Comparison of ENCODE assay signal across 10 mouse cellular contexts in genomic region chr11:81972044-81972443, GRCm38 (mm10). TPM values are rescaled to one million over a fixed set of nuclear protein-coding genes. Genes with fewer than 3 reads are reported as not detected.
A peak's percentile ranks its signal among the peaks of the same experiment; 100 is the strongest.
DNase-seq lines count a peak whose midpoint lies in the region; ATAC-seq and TF ChIP-seq lines count a peak whose summit lies in the region.
"Had no signal": no experiment of that assay in that cellular context is flagged by ENCODE, and none has a peak within 500 bp of the region (broad histone marks: within the 10 kb centered on the region; RNA-seq: fewer than 3 reads in every experiment).

No protein-coding gene starts in this region.

- peak; percentile 38; the same call in 1 of the 2 replicates for TF ChIP-seq CTCF in intestine, postnatal 0 days (IDR thresholded peaks at IDR 0.05; ENCODE audit: low read depth)
- peak; percentile 59; the same call in 1 of the 2 replicates for TF ChIP-seq CTCF in testis, adult 2 months (IDR thresholded peaks at IDR 0.05; ENCODE audit: control insufficient read depth, insufficient read depth, insufficient replicate concordance, low read depth, low read length)
- TF ChIP-seq CTCF in bone marrow macrophage, adult 2 months (IDR thresholded peaks at IDR 0.05; ENCODE audit: low read depth, low read length) = peak; percentile 68

- H3K4me1 ChIP-seq in intestine, postnatal 0 days (replicated peaks; ENCODE audit: control insufficient read depth, insufficient read depth, low read length) = no peaks in the 10 kb centered on the region
- no peaks in the 10 kb centered on the region for H3K4me1 ChIP-seq in intestine, embryonic 16.5 days (ENCODE audit: control insufficient read depth, insufficient read depth, low read length)
- no peaks in the 10 kb centered on the region; the same call in 1 of the 2 replicates for H3K4me1 ChIP-seq in testis, adult 2 months (ENCODE audit: control insufficient read depth, insufficient read depth, low read length)
- H3K4me1 ChIP-seq in bone marrow macrophage, adult 2 months (ENCODE audit: control insufficient read depth, insufficient read depth, low read length) = peaks cover 20% of the 10 kb centered on the region
- peaks cover 30% of the 10 kb centered on the region for H3K4me1 ChIP-seq in hindbrain, embryonic 13.5 days (replicated peaks)

- H3K9me3 ChIP-seq in intestine, postnatal 0 days (ENCODE audit: control insufficient read depth) = no peaks in the 10 kb centered on the region
- no peaks in the 10 kb centered on the region for H3K9me3 ChIP-seq in intestine, embryonic 16.5 days (ENCODE audit: control insufficient read depth, low read length)
- H3K9me3 ChIP-seq in hindbrain, embryonic 13.5 days = no peaks in the 10 kb centered on the region
- H3K9me3 ChIP-seq: forebrain, embryonic 12.5 days; limb, embryonic 12.5 days had no signal

- no peak overlapping the region for H3K4me3 ChIP-seq in intestine, postnatal 0 days (ENCODE audit: low read depth, low read length)
- no peak overlapping the region for H3K4me3 ChIP-seq in intestine, embryonic 16.5 days (ENCODE audit: low read length)
- H3K4me3 ChIP-seq in testis, adult 2 months (ENCODE audit: control insufficient read depth, low read depth, low read length) = no peak overlapping the region
- H3K4me3 ChIP-seq in bone marrow macrophage, adult 2 months (ENCODE audit: insufficient read depth, low read length) = no peak overlapping the region
- H3K4me3 ChIP-seq in hindbrain, embryonic 13.5 days = no peak overlapping the region
- H3K4me3 ChIP-seq: forebrain, embryonic 12.5 days; limb, embryonic 12.5 days had no signal

- no peak overlapping the region for H3K4me2 ChIP-seq in intestine, postnatal 0 days (replicated peaks; ENCODE audit: low read depth)
- no peak overlapping the region for H3K4me2 ChIP-seq in intestine, embryonic 16.5 days (ENCODE audit: low read depth, low read length)
- H3K4me2 ChIP-seq in hindbrain, embryonic 13.5 days = no peak overlapping the region
- H3K4me2 ChIP-seq: forebrain, embryonic 12.5 days; limb, embryonic 12.5 days had no signal

- peaks cover 5% of the 10 kb centered on the region; the same call in 1 of the 2 replicates for H3K27me3 ChIP-seq in intestine, postnatal 0 days (replicated peaks; ENCODE audit: control insufficient read depth, insufficient read depth, low read length)
- peaks cover 14% of the 10 kb centered on the region for H3K27me3 ChIP-seq in intestine, embryonic 16.5 days (replicated peaks; ENCODE audit: control insufficient read depth, insufficient read depth, low read length)
- H3K27me3 ChIP-seq in testis, adult 2 months (ENCODE audit: control insufficient read depth, insufficient read depth, low read length) = no peaks in the 10 kb centered on the region
- peaks cover 30% of the 10 kb centered on the region for H3K27me3 ChIP-seq in hindbrain, embryonic 13.5 days

- no peak overlapping the region for H3K27ac ChIP-seq in intestine, postnatal 0 days (ENCODE audit: low read depth, low read length)
- no peak overlapping the region for H3K27ac ChIP-seq in intestine, embryonic 16.5 days (ENCODE audit: low read length)
- no peak overlapping the region for H3K27ac ChIP-seq in testis, adult 2 months (ENCODE audit: control insufficient read depth, insufficient read depth, low read depth, low read length)
- no peak overlapping the region for H3K27ac ChIP-seq in bone marrow macrophage, adult 2 months (ENCODE audit: insufficient read depth, low read depth, low read length)
- no peak overlapping the region for H3K27ac ChIP-seq in hindbrain, embryonic 13.5 days
- H3K27ac ChIP-seq: forebrain, embryonic 12.5 days; limb, embryonic 12.5 days; macrophage had no signal

- TF ChIP-seq POLR2A in testis, adult 2 months (IDR thresholded peaks at IDR 0.05; ENCODE audit: control insufficient read depth, low read depth, low read length) = no peak
- TF ChIP-seq POLR2A in bone marrow macrophage, adult 2 months (IDR thresholded peaks at IDR 0.05; ENCODE audit: borderline replicate concordance, low read depth, low read length) = no peak

- 53% methylated on average over 3 of the region's 3 CpGs for WGBS in intestine, postnatal 0 days
- 43% methylated on average over 3 of the region's 3 CpGs for WGBS in intestine, embryonic 16.5 days
- 55% methylated on average over 3 of the region's 3 CpGs for WGBS in hindbrain, embryonic 13.5 days

- no peak for ATAC-seq in intestine, postnatal 0 days
- no peak for ATAC-seq in intestine, embryonic 16.5 days
- ATAC-seq in hindbrain, embryonic 13.5 days (ENCODE audit: low FRiP score) = no peak

- H3K36me3 ChIP-seq in intestine, postnatal 0 days (ENCODE audit: control insufficient read depth, insufficient read depth) = no peaks in the 10 kb centered on the region
- H3K36me3 ChIP-seq in intestine, embryonic 16.5 days (ENCODE audit: control insufficient read depth, insufficient read depth, low read length) = no peaks in the 10 kb centered on the region
- H3K36me3 ChIP-seq in testis, adult 2 months (ENCODE audit: control insufficient read depth, insufficient read depth, low read length) = no peaks in the 10 kb centered on the region
- H3K36me3 ChIP-seq in hindbrain, embryonic 13.5 days = no peaks in the 10 kb centered on the region
- H3K36me3 ChIP-seq: forebrain, embryonic 12.5 days; limb, embryonic 12.5 days had no signal

- H3K9ac ChIP-seq in intestine, postnatal 0 days (ENCODE audit: low read depth, low read length) = no peak overlapping the region
- H3K9ac ChIP-seq in intestine, embryonic 16.5 days (ENCODE audit: low read depth, low read length) = no peak overlapping the region
- no peak overlapping the region for H3K9ac ChIP-seq in hindbrain, embryonic 13.5 days
- H3K9ac ChIP-seq: forebrain, embryonic 12.5 days; limb, embryonic 12.5 days had no signal

- DNase-seq in testis, postnatal 14 days (ENCODE audit: low spot score) = no peak
- no peak for DNase-seq in frontal cortex, postnatal 36 days (ENCODE audit: low spot score in 2 of 2)

RNA-seq across cellular contexts. Expression of gene Asic2, which starts 3.8 kb away (rescaled TPM):
- 0.44 and 0.55 TPM in 2 replicates for polyA plus RNA-seq in intestine, postnatal 0 days (2015; fragmentation: Nextera tagmentation; extraction: Ambion mirVana)
- polyA plus RNA-seq in intestine, embryonic 16.5 days (2015; fragmentation: Nextera tagmentation; extraction: Ambion mirVana) = 0.15 and 0.16 TPM in 2 replicates
- polyA plus RNA-seq in testis, adult 2 months (2012; rRNA removed) = 0.41 and 0.58 TPM in 2 replicates
- polyA plus RNA-seq in bone marrow macrophage, adult 2 months (2012; ENCODE audit: insufficient read depth, insufficient read length, missing spikeins) = not detected in 2 replicates
- polyA plus RNA-seq in hindbrain, embryonic 13.5 days (2015; fragmentation: Nextera tagmentation; extraction: Ambion mirVana) = 7.0 and 7.7 TPM in 2 replicates
- polyA plus RNA-seq: macrophage had no signal
